Mouse (Mus musculus) midbrain, postnatal 0 days (tissue): Measurements from ENCODE around the gene Tbcb. TPM values are rescaled to one million over a fixed set of nuclear protein-coding genes. Genes with fewer than 3 reads are reported as not detected.
"Not testable (repeated sequence)": the region's sequence is repeated elsewhere in the genome, so short reads cannot be mapped to it uniquely, and the experiment has no call there.

Experiments
- ATAC-seq: fragments of 200-750 bp; cut with Nextera tagmentation; 2 replicates; pipeline ENCODE4 v1.8.0; 2017; ENCODE audit warnings: moderate number of reproducible peaks, mild to moderate bottlenecking, moderate TSS enrichment, moderate library complexity; ENCODE audit not compliant: low FRiP score
- DNase-seq: peaks from one replicate; pipeline ENCODE4 v3.0.0-alpha.2; 2015; ENCODE audit warnings: low spot score
- H3K27ac ChIP-seq: fragments of 300-500 bp; sonication (generic); 2 replicates; pipeline ENCODE4 v1.5.1; 2014; ENCODE audit warnings: low read depth, mild to moderate bottlenecking, low read length, mixed read lengths
- H3K27me3 ChIP-seq: fragments of 300-500 bp; sonication (generic); 2 replicates; pipeline ENCODE4 v1.6.1; 2014; ENCODE audit warnings: low read length, control low read depth, mixed read lengths; ENCODE audit not compliant: insufficient read depth
- H3K36me3 ChIP-seq: fragments of 300-500 bp; sonication (generic); 2 replicates; pipeline ENCODE4 v1.6.1; 2014; ENCODE audit warnings: low read length, control low read depth, mixed read lengths; ENCODE audit not compliant: insufficient read depth
- H3K4me1 ChIP-seq: fragments of 300-500 bp; sonication (generic); 2 replicates; pipeline ENCODE4 v1.6.1; 2014; ENCODE audit warnings: mild to moderate bottlenecking, control low read depth, antibody characterized with exemption, low read length, mixed read lengths; ENCODE audit not compliant: insufficient read depth
- H3K4me2 ChIP-seq: fragments of 300-500 bp; sonication (generic); 2 replicates; pipeline ENCODE4 v1.6.1; 2014; ENCODE audit warnings: low read depth, mild to moderate bottlenecking, low read length, mixed read lengths; ENCODE audit not compliant: poor library complexity, severe bottlenecking
- H3K4me3 ChIP-seq: fragments of 300-500 bp; sonication (generic); 2 replicates; pipeline ENCODE4 v1.5.1; 2014; ENCODE audit warnings: low read depth, mild to moderate bottlenecking, low read length, moderate library complexity
- H3K9ac ChIP-seq: fragments of 300-500 bp; sonication (generic); replicated peaks from 2 replicates; pipeline ENCODE4 v1.6.1; 2014; ENCODE audit warnings: mild to moderate bottlenecking, low read length, moderate library complexity, mixed read lengths; ENCODE audit not compliant: poor library complexity, severe bottlenecking
- H3K9me3 ChIP-seq: fragments of 300-500 bp; sonication (generic); 2 replicates; pipeline ENCODE4 v1.6.1; 2016; ENCODE audit warnings: low read length, control low read depth
- CTCF ChIP-seq: IDR thresholded peaks from 2 replicates; pipeline ENCODE4 v1.5.1; 2016; ENCODE audit warnings: antibody characterized with exemption, mild to moderate bottlenecking
- WGBS: fragments of 180-500 bp; shearing (Covaris S2); extraction: QIAGEN DNeasy Blood & Tissue Kit; methylation state at CpG from one replicate; pipeline ENCODE4 v1.1.7; 2014; 5-methylcytosine and 5-hydroxymethylcytosine counted together
- polyA plus RNA-seq: library from polyadenylated mRNA; unstranded; fragments of >200 nt; fragmentation: Nextera tagmentation; extraction: Ambion mirVana; gene quantifications from 2 replicates; pipeline ENCODE4 v1.2.1, GENCODE M21; 2015
- total RNA-seq: library from RNA; depleted of rRNA; stranded (reverse); fragments of >200 nt; gene quantifications from 2 replicates; pipeline ENCODE4 v1.2.3, GENCODE M21; 2014

The Tbcb gene
- total and polyA plus RNA-seq, 2 experiments from 2014 or later, result 127 to 483 TPM

DNA sequence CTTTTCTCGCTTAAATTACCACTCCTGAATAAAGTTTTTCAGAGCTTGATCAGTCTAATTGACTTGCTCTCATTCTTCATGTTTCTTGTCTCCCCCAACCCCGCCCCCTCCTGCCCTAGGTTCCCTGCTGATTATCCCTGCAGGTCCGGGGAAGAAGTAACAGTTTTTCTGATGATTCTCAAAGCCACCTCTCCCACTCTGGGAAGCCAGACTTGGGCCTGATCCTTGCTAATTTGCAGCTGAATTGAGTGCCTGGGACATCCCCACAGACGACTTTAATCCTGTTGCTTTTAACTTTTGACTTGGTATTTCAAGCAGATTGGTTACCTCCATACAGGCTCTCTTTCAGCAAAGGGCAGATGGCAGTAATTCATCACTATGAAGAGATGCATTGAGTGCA is 21.0 kb downstream of the Tbcb start:
- no peak for ATAC-seq
- H3K27me3 ChIP-seq, result no peaks in the 10 kb centered on the region
- no peak overlapping the region for H3K9ac ChIP-seq
- no peak for TF ChIP-seq CTCF
- H3K4me1 ChIP-seq, result no peaks in the 10 kb centered on the region
- H3K27ac ChIP-seq, result no peak overlapping the region
- WGBS, result 19% methylated on average over 4 of the region's 4 CpGs
- no peaks in the 10 kb centered on the region for H3K36me3 ChIP-seq
- no peaks in the 10 kb centered on the region for H3K9me3 ChIP-seq
- H3K4me2 ChIP-seq, result no peak overlapping the region
- no peak for DNase-seq
- no peak overlapping the region for H3K4me3 ChIP-seq

DNA sequence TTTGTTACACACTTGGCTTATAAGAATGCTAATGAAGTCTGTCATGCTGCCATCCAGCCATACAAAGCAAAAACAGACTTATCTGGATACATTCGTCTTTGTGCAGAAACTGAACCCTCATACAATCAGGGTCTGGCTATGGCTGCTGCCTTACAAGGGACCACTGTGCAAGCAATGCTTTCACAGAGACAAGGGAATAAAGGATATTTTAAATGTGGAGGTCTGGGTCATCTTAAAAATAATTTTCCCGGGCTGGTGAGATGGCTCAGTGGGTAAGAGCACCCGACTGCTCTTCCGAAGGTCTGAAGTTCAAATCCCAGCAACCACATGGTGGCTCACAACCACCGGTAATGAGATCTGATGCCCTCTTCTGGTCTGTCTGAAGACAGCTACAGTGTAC is 25.7 kb downstream of the Tbcb start:
- H3K4me3 ChIP-seq, H3K9ac ChIP-seq, H3K4me2 ChIP-seq, ATAC-seq, H3K4me1 ChIP-seq, H3K9me3 ChIP-seq, H3K27ac ChIP-seq, H3K36me3 ChIP-seq, H3K27me3 ChIP-seq, DNase-seq: not testable (repeated sequence)
- WGBS, result 41% methylated on average over 5 of the region's 5 CpGs
- 0 out of 2 replicates have a peak, but pooled peaks have one; percentile 10 for TF ChIP-seq CTCF

DNA sequence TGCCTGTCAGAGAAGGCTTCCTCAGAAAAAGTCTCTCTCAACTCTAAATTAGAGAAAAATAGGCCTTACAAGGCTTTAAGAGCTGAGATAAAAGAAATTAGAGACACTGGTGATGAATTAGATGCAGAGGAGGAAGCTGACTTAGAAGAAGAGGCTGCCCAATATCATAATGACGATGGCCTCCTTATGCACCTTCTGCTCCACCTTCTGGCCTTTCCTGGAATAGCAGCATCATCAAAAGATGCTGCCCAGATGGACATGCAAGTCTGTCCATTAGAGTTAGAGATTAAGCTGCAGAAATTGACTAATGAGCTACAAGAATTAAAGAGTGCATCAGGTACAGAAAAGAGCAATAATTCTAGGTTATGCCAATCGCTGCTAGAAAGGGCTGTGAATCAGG is 26.7 kb downstream of the Tbcb start:
- Histone ChIP-seq H3K9me3 (no peaks in the 10 kb centered on the region), H3K4me1 (no peaks in the 10 kb centered on the region), H3K36me3 (no peaks in the 10 kb centered on the region), H3K4me2 (no peak overlapping the region), H3K27me3 (no peaks in the 10 kb centered on the region), H3K9ac (no peak overlapping the region), H3K4me3 (no peak overlapping the region), H3K27ac (no peak overlapping the region)
- DNase-seq, result peak; percentile 69
- ATAC-seq, result no peak
- WGBS, result 5% methylated on average over 2 of the region's 2 CpGs
- TF ChIP-seq CTCF, result peak; percentile 86

DNA sequence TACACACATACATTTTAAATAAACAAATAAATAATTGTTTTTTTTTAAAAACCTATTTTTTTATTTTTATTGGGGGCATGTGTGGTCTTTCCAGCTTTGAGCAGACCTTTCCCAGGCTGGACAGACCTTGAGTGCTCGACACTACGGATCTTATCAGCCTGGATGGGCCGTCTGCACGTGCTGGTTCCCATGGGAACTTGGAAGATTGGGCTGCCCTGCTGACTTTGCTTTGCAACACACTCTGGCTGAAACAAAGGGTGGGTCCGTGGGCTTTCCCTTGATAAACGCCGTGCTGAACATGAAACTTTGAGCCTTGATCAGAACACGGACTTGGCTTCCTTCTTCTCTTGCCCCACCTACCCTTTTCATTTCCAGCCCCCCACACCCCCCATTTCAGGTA is 27.7 kb downstream of the Tbcb start:
- H3K9me3 ChIP-seq, result no peaks in the 10 kb centered on the region
- 15% methylated on average over 8 of the region's 8 CpGs for WGBS
- no peak overlapping the region for H3K4me3 ChIP-seq
- H3K27me3 ChIP-seq, result no peaks in the 10 kb centered on the region
- H3K36me3 ChIP-seq, result no peaks in the 10 kb centered on the region
- no peak for TF ChIP-seq CTCF
- no peak overlapping the region for H3K4me2 ChIP-seq
- no peak overlapping the region for H3K27ac ChIP-seq
- H3K4me1 ChIP-seq, result no peaks in the 10 kb centered on the region
- H3K9ac ChIP-seq, result no peak overlapping the region
- DNase-seq (no peak), ATAC-seq (no peak)

DNA sequence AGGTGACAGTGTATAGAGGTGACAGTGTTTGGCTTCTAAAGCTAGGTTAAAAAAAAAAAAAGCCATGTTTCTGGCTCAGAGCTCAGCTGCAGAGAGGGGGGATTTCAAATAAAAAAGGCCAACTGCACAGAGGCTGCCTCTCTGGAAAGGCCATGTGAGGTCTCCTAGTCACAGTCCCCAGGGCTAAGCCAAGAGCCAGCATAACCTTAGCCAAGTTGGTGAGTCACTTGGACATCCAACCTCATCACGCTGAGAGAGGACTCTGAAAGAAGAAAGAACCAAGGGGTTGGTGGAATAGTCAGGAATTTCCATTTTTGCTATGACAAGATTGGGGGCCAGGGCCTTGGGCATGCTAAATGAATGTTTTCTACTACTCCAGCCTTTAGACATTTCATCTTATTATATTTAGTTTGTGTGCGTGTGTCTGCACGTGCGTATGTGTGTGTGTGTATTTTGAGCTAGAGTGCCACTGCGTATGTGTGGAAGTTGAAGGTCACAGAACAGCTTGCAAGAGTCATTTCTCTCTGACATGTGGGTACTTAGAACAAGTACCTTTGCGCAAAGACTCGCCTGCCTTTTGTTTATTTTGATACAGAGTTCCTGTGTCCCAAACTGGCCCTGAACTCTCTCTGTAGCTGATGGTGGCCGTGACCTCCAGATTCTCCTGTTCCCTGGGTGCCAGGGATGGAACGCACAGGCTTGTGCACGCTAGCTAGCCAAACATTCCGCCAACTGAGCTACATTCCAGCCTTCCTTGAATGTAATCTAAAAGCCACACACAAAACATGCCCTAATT is 29.0 kb downstream of the Tbcb start:
- DNase-seq (no peak), ATAC-seq (no peak)
- Histone ChIP-seq H3K9me3 (no peaks in the 10 kb centered on the region), H3K36me3 (no peaks in the 10 kb centered on the region), H3K9ac (no peak overlapping the region), H3K4me2 (no peak overlapping the region), H3K4me3 (no peak overlapping the region), H3K4me1 (no peaks in the 10 kb centered on the region), H3K27me3 (no peaks in the 10 kb centered on the region), H3K27ac (no peak overlapping the region)
- TF ChIP-seq CTCF, result no peak
- 83% methylated on average over 11 of the region's 11 CpGs for WGBS

DNA sequence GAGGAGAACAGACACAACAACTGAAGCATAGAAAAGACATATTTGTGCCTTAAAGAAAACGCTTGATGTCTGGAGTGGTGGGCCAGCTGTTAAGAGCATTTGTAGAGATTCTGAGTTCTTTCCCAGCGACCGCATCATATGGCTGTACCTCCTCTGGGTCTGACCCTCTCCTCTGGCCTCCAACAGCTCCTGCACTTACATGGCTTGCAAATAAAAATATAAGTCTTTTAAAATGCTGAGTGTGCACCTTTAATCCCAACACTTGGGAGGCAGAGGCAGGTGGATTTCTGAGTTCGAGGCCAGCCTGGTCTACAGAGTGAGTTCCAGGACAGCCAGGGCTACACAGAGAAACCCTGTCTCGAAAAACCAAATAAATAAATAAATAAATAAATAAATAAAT is 31.4 kb downstream of the Tbcb start:
- H3K27me3 ChIP-seq, DNase-seq, H3K27ac ChIP-seq, H3K4me3 ChIP-seq, H3K9me3 ChIP-seq, H3K9ac ChIP-seq, H3K4me2 ChIP-seq, ATAC-seq, H3K4me1 ChIP-seq, H3K36me3 ChIP-seq: not testable (repeated sequence)
- WGBS, result 93% methylated on average over 5 of the region's 5 CpGs
